Mouse (Mus musculus): Measurements from ENCODE around the gene Phyhd1.

Gene Phyhd1

DNA sequence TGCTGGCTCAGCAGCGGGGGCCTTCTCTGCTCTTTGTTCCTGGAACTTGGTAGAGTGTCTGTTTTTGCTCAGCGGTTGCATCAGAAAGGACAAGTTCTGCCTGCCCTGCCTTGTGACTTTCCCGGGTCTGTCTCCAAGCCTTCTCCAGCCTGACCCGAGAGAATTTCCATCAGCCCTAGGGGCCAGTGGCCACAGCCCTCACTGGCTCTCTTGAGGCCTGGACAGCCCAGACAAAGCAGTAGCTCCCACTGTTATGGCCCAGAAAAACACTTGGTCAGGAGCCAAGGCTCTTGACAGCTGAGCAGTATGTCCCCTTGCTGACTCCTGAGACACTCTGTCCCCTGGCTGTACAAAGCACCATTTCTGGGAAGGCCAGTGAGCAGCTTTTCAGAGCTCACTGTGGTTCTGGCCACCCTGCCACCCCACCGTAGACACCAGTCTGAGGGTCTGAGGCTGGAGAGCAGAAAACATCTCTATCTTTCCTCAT lies at the start of gene Phyhd1:
TSS of gene Phyhd1 (plus strand) at position 437 of the 487 bp plus-strand sequence.
- peak; percentile 53 to 69 for DNase-seq

GRCm38 (mm10) chr2:30216293-30216692 lies 49.7 kb upstream of the Phyhd1 start:
- no peak for DNase-seq

DNA sequence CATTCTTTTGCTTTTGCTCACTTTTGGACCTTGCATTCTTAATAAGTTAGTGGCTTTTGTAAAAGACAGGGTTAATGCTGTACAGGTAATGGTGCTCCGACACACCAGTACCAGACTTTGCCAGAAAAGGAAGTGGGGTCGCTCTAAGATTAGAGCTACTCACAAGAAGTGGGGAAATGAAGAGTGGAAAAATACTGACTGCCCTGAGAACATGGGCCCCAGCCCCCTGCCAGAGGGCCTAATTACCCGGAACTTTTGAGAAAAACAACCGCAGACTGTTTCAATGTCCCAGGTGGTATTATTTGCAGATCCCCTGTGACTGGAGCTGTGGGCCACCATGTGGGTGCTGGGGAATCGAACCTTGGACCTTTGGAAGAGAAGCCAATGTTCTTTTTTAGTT lies 30.4 kb upstream of the Phyhd1 start:
- no peak for DNase-seq

DNA sequence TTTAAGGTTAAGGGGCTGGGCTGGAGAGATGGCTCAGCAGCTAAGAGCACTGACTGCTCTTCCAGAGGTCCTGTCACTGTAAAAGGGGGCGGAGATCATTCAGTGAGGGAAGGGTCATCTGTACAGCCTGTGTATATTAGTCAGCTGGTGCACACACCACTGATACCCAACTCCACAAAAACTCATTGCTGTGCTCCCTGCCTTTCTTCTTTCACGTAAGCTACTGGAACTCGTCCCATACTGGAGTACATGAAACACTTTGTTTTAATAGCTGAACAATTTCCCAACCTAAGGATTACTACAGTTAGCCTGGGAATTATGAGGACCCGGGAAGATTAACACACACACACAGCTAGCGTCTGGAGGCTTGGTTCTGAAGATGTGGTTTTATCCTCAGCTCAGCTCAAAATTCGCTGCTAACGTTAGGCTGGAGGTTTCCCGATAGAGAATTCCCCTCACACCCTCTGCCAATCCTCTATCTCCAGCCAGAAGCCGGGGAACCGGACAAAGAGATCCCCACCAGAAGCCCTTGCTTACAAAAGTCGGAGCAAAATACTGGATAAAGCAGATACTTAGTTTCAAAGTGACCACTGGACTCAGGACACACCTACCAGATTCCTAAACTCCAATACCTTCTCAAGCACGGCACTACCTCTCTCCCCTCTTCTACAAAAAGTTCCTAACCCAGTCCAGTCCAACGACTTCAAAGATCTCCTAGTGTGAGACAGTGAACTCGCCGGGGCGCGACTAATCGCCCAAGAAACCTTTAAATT lies 29.4 kb upstream of the Phyhd1 start:
- DNase-seq, result no peak

DNA sequence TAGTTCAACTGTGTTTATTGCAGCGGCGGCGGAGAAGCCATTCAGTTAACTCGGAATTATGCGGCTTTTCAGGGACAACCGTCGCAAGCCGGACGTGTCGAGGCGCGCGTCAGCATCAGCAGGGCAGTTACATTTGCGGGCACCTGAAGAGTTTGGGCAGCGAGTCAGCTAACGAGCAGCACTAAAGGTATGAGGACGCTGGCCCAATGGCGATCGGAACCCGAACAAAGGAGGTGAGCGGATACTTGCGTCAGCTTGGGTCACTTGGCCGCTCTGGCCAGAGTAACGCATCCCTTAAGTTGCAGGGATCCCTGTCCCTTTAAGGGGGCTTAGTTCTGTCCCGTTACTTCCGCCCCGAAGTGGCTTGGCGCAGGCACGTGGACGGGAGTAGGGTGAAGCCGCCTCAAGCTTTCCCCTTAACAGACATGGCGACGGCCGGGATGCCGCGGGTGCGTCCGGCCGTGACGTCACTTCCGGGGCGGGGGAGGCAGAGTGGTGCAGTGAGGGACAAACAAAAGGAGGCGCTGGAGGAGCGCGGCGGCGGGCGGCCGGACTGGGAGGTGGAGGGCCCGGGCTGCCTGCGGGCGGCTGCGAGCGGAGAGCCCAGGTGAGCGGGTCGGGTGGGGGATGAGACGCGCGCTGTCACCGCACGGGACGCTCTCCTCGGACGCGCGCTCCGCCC lies 28.7 kb upstream of the Phyhd1 start, which contains the start of gene Lrrc8a:
TSS of gene Lrrc8a (plus strand) at position 517 of the 682 bp plus-strand sequence.
- peak; percentile 99 to 100 for DNase-seq

- no peak for DNase-seq
Measured at GRCm38 (mm10) chr2:30237881-30238280, 28.1 kb upstream of the Phyhd1 start.

GRCm38 (mm10) chr2:30238906-30239465 lies 27.0 kb upstream of the Phyhd1 start:
- DNase-seq, result peak in 1 of 2 experiments; percentile 10

DNA sequence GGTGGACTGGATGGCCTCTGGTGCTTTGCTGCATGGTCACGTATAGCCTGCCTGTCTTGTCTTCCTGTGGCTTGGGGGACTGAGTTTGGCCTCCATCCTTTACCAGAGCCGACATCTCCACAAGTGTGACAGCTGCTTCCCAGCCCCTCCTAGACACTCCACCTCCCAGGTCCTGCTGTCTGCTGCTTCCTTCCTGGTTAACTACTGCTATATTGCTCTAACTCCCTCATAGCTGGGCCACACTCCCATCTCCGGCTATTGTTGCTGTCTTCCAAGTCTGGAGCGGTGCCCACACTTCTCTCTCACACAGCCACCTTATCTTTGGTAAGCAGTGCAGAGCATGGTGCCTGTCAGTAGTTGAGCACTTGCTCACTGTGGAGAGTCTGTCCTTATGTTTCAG lies 26.2 kb upstream of the Phyhd1 start:
- peak in 1 of 2 experiments; percentile 12 for DNase-seq

DNA sequence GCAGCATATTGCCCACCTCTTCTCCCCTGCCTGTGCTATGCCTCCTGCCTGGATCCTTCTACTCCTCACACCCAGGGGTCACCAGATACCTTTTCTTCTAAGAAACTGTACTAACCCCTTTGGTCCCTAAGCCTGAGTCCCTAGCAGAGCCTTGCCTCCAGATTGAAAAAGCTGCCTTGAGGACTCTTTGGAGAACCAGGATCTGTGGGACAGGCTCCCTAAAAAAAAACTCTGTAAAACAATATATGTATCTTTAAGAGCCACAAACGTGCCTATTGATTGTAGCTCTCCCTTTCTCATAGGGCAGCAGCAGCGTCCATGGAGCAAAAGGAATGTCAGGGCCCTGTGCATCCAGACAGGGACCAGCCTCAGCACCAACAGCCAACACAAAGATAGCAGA lies 25.7 kb upstream of the Phyhd1 start, which contains the start of gene Gm28035:
TSS of gene Gm28035 (plus strand) at position 301 of the 400 bp plus-strand sequence.
- no peak for DNase-seq

- DNase-seq, result peak; percentile 74 to 76
Measured at GRCm38 (mm10) chr2:30242509-30242908, 23.5 kb upstream of the Phyhd1 start.

DNA sequence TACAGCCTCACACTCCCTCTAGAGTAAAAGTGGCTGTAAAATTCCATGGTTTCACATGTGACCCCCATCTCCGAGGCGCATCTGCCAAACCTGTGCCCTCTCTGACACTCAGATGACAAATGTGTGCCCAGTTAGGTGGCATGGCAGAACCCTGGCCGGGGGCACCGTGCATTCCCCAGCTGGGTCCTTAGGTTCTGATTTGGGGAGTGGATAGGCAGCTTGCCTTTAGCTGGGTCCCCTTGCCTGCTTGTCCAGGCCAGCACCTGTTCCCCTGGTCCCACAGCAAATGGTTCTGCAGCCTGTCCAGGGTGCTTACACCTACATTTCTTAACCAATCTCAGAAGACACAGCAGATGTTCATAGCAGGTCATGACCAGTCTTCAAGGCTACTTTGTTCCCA lies 22.6 kb upstream of the Phyhd1 start:
- DNase-seq, result peak in 1 of 2 experiments; percentile 6

- no peak for DNase-seq
Measured at GRCm38 (mm10) chr2:30244595-30245178, 21.3 kb upstream of the Phyhd1 start.

- no peak for DNase-seq
Measured at GRCm38 (mm10) chr2:30247036-30247435, 19.0 kb upstream of the Phyhd1 start.

GRCm38 (mm10) chr2:30247681-30248080 lies 18.3 kb upstream of the Phyhd1 start:
- peak in 1 of 2 experiments; percentile 8 for DNase-seq

DNA sequence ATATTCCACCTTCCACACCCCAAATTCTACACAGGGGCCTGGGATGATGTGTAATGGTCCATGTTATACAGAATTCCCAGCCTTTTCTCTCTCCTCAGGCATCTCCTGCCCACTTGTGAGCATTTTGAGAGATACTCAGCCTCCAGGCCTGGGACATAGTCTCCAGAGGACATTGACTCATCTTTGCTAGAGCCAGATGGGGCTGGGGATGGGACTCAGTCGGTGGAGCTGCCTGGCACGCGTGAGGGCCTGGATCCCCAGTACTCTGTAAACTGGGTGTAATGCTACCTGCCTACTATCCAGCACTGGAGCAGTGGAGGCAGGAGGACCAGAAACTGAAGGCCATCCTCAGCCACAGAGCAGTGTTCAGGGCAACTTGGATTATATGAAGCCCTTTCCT lies 16.8 kb upstream of the Phyhd1 start:
- no peak for DNase-seq

GRCm38 (mm10) chr2:30250166-30251128 lies 15.6 kb upstream of the Phyhd1 start:
- DNase-seq, result no peak

DNA sequence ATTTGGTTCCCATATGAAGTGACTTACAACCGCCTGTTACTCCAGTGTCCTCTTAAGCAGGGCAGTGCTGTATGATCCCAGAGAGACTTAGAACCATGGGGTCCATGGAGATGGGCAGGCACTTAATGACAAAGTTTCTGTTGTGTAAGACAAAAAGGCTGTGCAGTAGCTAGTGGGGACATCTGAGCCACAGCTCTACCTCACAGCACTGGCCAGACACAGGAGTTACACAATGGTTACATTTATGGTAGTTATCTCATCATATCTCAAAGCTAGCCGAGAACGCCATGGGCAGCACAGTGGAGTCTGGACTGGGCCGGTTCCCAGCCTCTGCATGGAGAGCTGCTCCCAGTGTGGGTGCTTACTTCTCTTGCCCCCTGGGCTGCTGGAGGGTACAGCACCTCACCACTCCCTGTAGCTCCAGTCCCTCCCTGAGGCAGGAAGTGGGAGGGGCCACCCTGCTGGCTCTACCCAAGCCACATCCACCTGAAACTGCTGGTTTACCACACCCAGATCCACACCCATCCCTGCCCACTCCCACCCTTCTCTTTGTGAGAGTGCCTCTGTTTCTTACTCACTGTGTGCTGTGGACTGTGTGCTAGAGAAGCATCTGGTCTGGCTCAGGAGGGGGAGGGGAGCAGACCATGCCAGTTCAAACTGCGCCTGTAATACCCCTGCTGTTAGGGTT lies 14.4 kb upstream of the Phyhd1 start:
- no peak for DNase-seq

DNA sequence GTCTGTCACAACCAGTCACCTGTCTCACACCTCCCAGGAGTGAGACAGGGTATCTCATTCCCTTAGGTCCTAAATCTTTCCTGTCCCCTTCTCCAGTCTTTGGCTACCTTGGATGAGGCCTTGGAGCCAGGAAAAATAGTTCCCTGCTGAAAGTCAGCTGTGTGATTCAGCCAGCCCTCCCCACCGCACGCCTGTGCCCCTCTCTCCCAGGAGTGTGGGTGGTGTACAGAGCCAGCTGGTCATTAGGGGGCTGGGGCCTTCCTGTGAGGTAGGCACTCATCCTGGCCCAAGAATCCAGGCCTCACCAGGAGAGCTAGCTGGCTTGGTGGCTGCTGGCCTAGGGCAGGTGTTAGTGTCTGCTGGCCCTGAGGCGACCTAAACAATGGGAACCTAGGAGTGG lies 13.5 kb upstream of the Phyhd1 start:
- DNase-seq, result no peak

DNA sequence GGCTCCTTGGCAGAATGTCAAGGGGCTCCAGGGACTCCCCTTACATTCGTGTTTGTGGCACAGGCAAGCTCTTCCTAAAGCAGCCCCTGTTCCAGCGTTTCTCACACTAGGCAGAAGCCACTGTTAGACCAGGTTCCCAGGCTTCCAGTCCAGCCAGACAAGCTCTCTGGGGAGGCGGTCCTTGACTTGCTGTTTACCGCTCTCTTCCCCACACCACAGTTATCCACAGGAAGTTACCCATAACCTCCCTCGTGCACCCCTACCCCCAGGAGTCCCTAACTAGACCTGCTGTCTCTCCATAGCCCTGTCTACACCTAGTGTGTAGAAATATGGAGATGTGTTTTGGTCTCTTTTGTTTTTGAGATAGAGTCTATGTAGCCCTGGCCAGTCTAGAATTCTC lies 12.2 kb upstream of the Phyhd1 start:
- no peak for DNase-seq

- no peak for DNase-seq
Measured at GRCm38 (mm10) chr2:30255631-30256395, 10.2 kb upstream of the Phyhd1 start.
